Mouse (Mus musculus): ENCODE results near the gene C1qbp. TPM values are rescaled to one million over a fixed set of nuclear protein-coding genes. Genes with fewer than 3 reads are reported as not detected.

The C1qbp gene
- polyA plus RNA-seq, 1 experiment from 2014 or later = 209 TPM

GRCm38 (mm10) chr11:71007026-71007425, 24.2 kb upstream of the C1qbp start:
- 93% methylated on average over 6 of the region's 6 CpGs for WGBS
- H3K9me3 ChIP-seq (replicated peaks) = no peaks in the 10 kb centered on the region
- H3K36me3 ChIP-seq = peaks cover 34% of the 10 kb centered on the region
- H3K4me1 ChIP-seq = peaks cover 15% of the 10 kb centered on the region
- no peak overlapping the region for H3K4me2 ChIP-seq (replicated peaks)
- no peak for ATAC-seq (ENCODE audit: insufficient number of reproducible peaks, low FRiP score, low TSS enrichment, low read depth)
- no peaks in the 10 kb centered on the region for H3K27me3 ChIP-seq
- H3K4me3 ChIP-seq (replicated peaks) = no peak overlapping the region
- no peak overlapping the region for H3K9ac ChIP-seq
- no peak overlapping the region for H3K27ac ChIP-seq (replicated peaks)

- H3K4me1 ChIP-seq = peaks cover 15% of the 10 kb centered on the region
- 0 out of 2 replicates have a peak overlapping the region, but pooled peaks have one; percentile 40 for H3K27ac ChIP-seq (replicated peaks)
- H3K27me3 ChIP-seq = no peaks in the 10 kb centered on the region
- ATAC-seq (ENCODE audit: insufficient number of reproducible peaks, low FRiP score, low TSS enrichment, low read depth) = no peak
- no peaks in the 10 kb centered on the region for H3K9me3 ChIP-seq (replicated peaks)
- H3K9ac ChIP-seq = no peak overlapping the region
- WGBS = 56% methylated on average over 5 of the region's 5 CpGs
- peaks cover 18% of the 10 kb centered on the region for H3K36me3 ChIP-seq
- peak overlapping the region; percentile 100 for H3K4me3 ChIP-seq (replicated peaks)
- H3K4me2 ChIP-seq (replicated peaks) = peak overlapping the region; percentile 45
Measured at GRCm38 (mm10) chr11:71005046-71005445, 22.2 kb upstream of the C1qbp start.

- peaks cover 15% of the 10 kb centered on the region for H3K4me1 ChIP-seq
- H3K27ac ChIP-seq (replicated peaks) = peak within 1 kb of the TSS; percentile 80
- peak; percentile 97 for ATAC-seq (ENCODE audit: insufficient number of reproducible peaks, low FRiP score, low TSS enrichment, low read depth)
- peak within 1 kb of the TSS; percentile 100 for H3K4me3 ChIP-seq (replicated peaks)
- H3K9me3 ChIP-seq (replicated peaks) = no peaks in the 10 kb centered on the region
- H3K27me3 ChIP-seq = no peaks in the 10 kb centered on the region
- under 1% methylated on average over 35 of the region's 35 CpGs for WGBS
- H3K4me2 ChIP-seq (replicated peaks) = peak within 1 kb of the TSS; percentile 84
- H3K36me3 ChIP-seq = peaks cover 16% of the 10 kb centered on the region
- peak within 1 kb of the TSS; percentile 62 for H3K9ac ChIP-seq
Measured at GRCm38 (mm10) chr11:71004316-71004773, 21.5 kb upstream of the C1qbp start, which contains the start of gene Dhx33. Gene Dhx33, minus strand, starts transcription at chr11:71004437.

DNA sequence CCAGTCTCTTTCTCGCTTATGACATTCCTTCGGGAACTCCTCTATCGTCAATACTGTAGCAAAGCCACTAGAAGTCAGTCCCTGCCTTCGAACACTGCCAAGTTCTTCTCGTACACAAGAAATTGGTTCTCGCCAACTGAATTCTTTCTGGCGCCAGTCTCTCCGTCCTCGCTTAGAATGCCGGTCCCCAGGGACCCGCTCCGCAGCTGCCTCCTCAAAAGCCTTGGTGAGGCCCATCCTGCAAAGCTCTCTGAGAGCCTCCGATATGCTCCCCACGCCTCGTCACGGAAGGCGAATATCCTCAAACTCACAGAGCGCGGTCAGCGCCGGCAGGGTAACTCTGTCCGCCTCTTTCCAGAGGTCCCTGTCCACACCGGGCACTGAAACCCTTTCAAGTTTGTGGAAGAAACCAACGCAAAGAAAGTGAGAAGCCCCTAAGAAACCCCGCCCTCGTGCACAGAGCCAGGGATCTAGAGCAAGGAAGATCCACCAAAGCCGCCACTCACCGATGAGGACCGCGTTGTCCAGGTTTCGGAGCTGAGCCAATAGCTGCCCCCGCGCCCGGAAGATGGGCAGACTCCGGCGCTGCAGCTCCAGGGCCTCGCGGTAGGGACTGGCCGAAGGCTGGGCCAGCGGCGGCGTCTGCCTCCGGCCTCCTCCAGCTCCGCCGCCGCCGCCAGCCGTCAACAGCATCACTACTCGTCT, 20.9 kb upstream of the C1qbp start:
- H3K4me2 ChIP-seq (replicated peaks) = peak overlapping the region; percentile 84
- H3K36me3 ChIP-seq = peaks cover 17% of the 10 kb centered on the region
- H3K4me1 ChIP-seq = peaks cover 15% of the 10 kb centered on the region
- H3K27me3 ChIP-seq = no peaks in the 10 kb centered on the region
- no peaks in the 10 kb centered on the region for H3K9me3 ChIP-seq (replicated peaks)
- WGBS = 3% methylated on average over 49 of the region's 49 CpGs
- peak overlapping the region; percentile 80 for H3K27ac ChIP-seq (replicated peaks)
- ATAC-seq (ENCODE audit: insufficient number of reproducible peaks, low FRiP score, low TSS enrichment, low read depth) = peak; percentile 47
- H3K9ac ChIP-seq = peak overlapping the region; percentile 62
- H3K4me3 ChIP-seq (replicated peaks) = peak overlapping the region; percentile 100

DNA sequence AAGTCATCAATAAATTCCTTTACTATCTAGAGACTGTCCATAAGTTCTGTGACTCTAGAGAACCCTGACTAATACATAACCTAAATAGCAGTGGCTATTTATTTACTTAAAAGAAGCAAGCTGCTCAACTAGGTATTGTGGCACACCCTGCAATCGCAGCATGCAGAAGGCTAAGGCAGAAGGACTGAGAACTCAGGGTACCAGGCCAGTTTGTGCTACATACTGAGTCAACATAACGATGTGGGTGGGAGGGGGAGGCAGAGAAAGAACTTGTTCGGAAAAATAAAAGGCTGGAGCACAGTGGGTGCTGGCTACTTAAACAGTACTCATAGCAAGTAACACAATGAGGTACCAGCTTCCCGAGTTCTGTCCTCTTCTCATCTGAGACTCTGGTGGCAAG, 18.3 kb upstream of the C1qbp start:
- ATAC-seq (ENCODE audit: insufficient number of reproducible peaks, low FRiP score, low TSS enrichment, low read depth) = no peak

DNA sequence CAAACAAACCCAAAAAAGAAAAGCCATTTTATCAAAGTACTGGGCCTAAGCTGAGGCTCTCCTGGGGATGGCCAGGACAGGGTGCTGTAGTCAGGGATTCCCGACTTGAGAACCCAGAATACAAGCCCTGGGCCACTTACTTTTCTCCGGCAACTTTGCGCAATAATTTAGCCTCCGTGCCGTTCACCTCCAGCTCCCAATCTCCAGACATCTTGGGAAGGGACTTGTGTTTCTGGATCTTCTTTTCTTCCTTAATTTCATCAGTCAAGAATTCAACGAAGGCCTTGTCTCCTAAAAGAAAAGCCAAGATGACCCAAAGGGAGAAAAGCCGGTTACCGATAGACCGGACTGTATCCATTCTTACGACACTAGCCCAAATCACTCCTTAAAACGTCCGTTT, 796 bp downstream of the C1qbp start:
- H3K27ac ChIP-seq (replicated peaks) = no peak overlapping the region
- peaks cover 63% of the 10 kb centered on the region for H3K36me3 ChIP-seq
- ATAC-seq (ENCODE audit: insufficient number of reproducible peaks, low FRiP score, low TSS enrichment, low read depth) = no peak

More for the DNA sequence above, 18.3 kb upstream of the C1qbp start:
- Histone ChIP-seq H3K4me1 (peaks cover 15% of the 10 kb centered on the region), H3K4me3 (replicated peaks) (no peak overlapping the region), H3K9ac (no peak overlapping the region), H3K27ac (replicated peaks) (no peak overlapping the region), H3K9me3 (replicated peaks) (no peaks in the 10 kb centered on the region), H3K4me2 (replicated peaks) (no peak overlapping the region), H3K27me3 (no peaks in the 10 kb centered on the region), H3K36me3 (peaks cover 30% of the 10 kb centered on the region)
- 91% methylated on average over 4 of the region's 4 CpGs for WGBS

GRCm38 (mm10) chr11:70980751-70981510, 1.9 kb downstream of the C1qbp start:
- peaks cover 16% of the 10 kb centered on the region for H3K4me1 ChIP-seq
- WGBS = 93% methylated on average over 14 of the region's 14 CpGs
- no peak overlapping the region for H3K27ac ChIP-seq (replicated peaks)
- no peak for ATAC-seq (ENCODE audit: insufficient number of reproducible peaks, low FRiP score, low TSS enrichment, low read depth)
- peaks cover 63% of the 10 kb centered on the region for H3K36me3 ChIP-seq
- H3K27me3 ChIP-seq = no peaks in the 10 kb centered on the region
- no peak overlapping the region for H3K9ac ChIP-seq
- no peaks in the 10 kb centered on the region for H3K9me3 ChIP-seq (replicated peaks)
- H3K4me2 ChIP-seq (replicated peaks) = no peak overlapping the region
- H3K4me3 ChIP-seq (replicated peaks) = no peak overlapping the region; the same call in 1 of the 2 replicates

More for the DNA sequence above, 796 bp downstream of the C1qbp start:
- peak overlapping the region; percentile 78 for H3K4me3 ChIP-seq (replicated peaks)
- peak overlapping the region; percentile 69 for H3K9ac ChIP-seq
- no peaks in the 10 kb centered on the region for H3K9me3 ChIP-seq (replicated peaks)
- peak overlapping the region; percentile 68 for H3K4me2 ChIP-seq (replicated peaks)
- 7% methylated on average over 12 of the region's 12 CpGs for WGBS
- peaks cover 16% of the 10 kb centered on the region for H3K4me1 ChIP-seq
- no peaks in the 10 kb centered on the region for H3K27me3 ChIP-seq

GRCm38 (mm10) chr11:70980232-70980631, 2.6 kb downstream of the C1qbp start:
- WGBS = 82% methylated on average over 6 of the region's 6 CpGs
- Histone ChIP-seq H3K4me3 (replicated peaks) (no peak overlapping the region), H3K36me3 (peaks cover 63% of the 10 kb centered on the region), H3K4me1 (peaks cover 16% of the 10 kb centered on the region), H3K9me3 (replicated peaks) (no peaks in the 10 kb centered on the region), H3K9ac (no peak overlapping the region), H3K27me3 (no peaks in the 10 kb centered on the region), H3K4me2 (replicated peaks) (no peak overlapping the region), H3K27ac (replicated peaks) (no peak overlapping the region)
- ATAC-seq (ENCODE audit: insufficient number of reproducible peaks, low FRiP score, low TSS enrichment, low read depth) = no peak

- no peaks in the 10 kb centered on the region for H3K9me3 ChIP-seq (replicated peaks)
- no peak overlapping the region for H3K4me3 ChIP-seq (replicated peaks)
- no peaks in the 10 kb centered on the region for H3K27me3 ChIP-seq
- WGBS = 88% methylated on average over 6 of the region's 6 CpGs
- peaks cover 84% of the 10 kb centered on the region for H3K36me3 ChIP-seq
- H3K4me2 ChIP-seq (replicated peaks) = no peak overlapping the region
- H3K9ac ChIP-seq = no peak overlapping the region
- peaks cover 16% of the 10 kb centered on the region for H3K4me1 ChIP-seq
- ATAC-seq (ENCODE audit: insufficient number of reproducible peaks, low FRiP score, low TSS enrichment, low read depth) = no peak
- H3K27ac ChIP-seq (replicated peaks) = no peak overlapping the region
Measured at GRCm38 (mm10) chr11:70977293-70977692, 5.5 kb downstream of the C1qbp start.

DNA sequence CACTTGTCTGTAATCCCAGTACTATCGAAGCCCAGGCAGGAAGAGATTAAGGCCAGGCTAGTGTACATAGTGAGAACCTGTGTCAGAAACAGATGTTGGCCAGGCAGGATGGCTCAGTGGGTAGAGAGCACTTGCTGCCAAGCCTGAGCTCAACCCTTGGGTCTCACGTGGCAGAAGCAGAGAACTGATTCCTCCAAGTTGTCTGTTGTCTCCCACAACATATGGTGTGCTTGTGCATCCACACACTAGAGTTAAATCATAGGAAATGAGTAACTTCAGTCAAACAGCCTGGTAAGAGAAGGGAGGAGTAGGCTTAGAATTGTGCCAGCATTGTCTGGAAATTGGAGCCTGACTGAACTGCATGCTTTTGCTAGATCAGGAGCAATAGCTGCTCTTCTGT, 7.6 kb downstream of the C1qbp start:
- no peak overlapping the region for H3K27ac ChIP-seq (replicated peaks)
- H3K4me1 ChIP-seq = peaks cover 4% of the 10 kb centered on the region; the same call in 1 of the 2 replicates
- H3K4me3 ChIP-seq (replicated peaks) = no peak overlapping the region
- 69% methylated on average over 2 of the region's 2 CpGs for WGBS
- H3K4me2 ChIP-seq (replicated peaks) = no peak overlapping the region
- H3K27me3 ChIP-seq = no peaks in the 10 kb centered on the region
- H3K36me3 ChIP-seq = peaks cover 77% of the 10 kb centered on the region
- no peak for ATAC-seq (ENCODE audit: insufficient number of reproducible peaks, low FRiP score, low TSS enrichment, low read depth)
- H3K9ac ChIP-seq = no peak overlapping the region
- no peaks in the 10 kb centered on the region for H3K9me3 ChIP-seq (replicated peaks)

GRCm38 (mm10) chr11:70973947-70974346, 8.9 kb downstream of the C1qbp start:
- Histone ChIP-seq H3K27ac (replicated peaks) (no peak overlapping the region), H3K4me3 (replicated peaks) (no peak overlapping the region), H3K9me3 (replicated peaks) (no peaks in the 10 kb centered on the region), H3K4me2 (replicated peaks) (no peak overlapping the region), H3K27me3 (no peaks in the 10 kb centered on the region), H3K36me3 (peaks cover 66% of the 10 kb centered on the region), H3K4me1 (peaks cover 4% of the 10 kb centered on the region; the same call in 1 of the 2 replicates), H3K9ac (no peak overlapping the region)
- WGBS = 64% methylated on average over 4 of the region's 4 CpGs
- ATAC-seq (ENCODE audit: insufficient number of reproducible peaks, low FRiP score, low TSS enrichment, low read depth) = no peak
